Mouse (Mus musculus): ENCODE data around the gene Spint2. TPM values are rescaled to one million over a fixed set of nuclear protein-coding genes. Genes with fewer than 3 reads are reported as not detected.

Spint2 gene
- total and polyA plus RNA-seq, 3 experiments = 4.1 to 29.1 TPM; not detected in 1

- no peak overlapping the region for H3K27ac ChIP-seq (ENCODE audit: insufficient read depth, low read depth)
- H3K4me3 ChIP-seq (replicated peaks in 1 of 3; ENCODE audit: low read depth in 2 of 3, low read length in 2 of 3, poor library complexity in 1 of 3) = no peak overlapping the region
- peaks cover 88% of the 10 kb centered on the region for H3K27me3 ChIP-seq (replicated peaks)
- no peaks in the 10 kb centered on the region for H3K36me3 ChIP-seq (replicated peaks in 1 of 2; ENCODE audit: control insufficient read depth in 1 of 2, insufficient read depth in 1 of 2, low read length in 1 of 2)
- no peak overlapping the region for H3K9ac ChIP-seq (ENCODE audit: insufficient read depth, low read depth)
- TF ChIP-seq MYC (IDR thresholded peaks at IDR 0.05; ENCODE audit: low read depth, low read length) = no peak
- peak; percentile 22 to 58; a peak in 3 of 4 replicates for TF ChIP-seq CTCF (conservative IDR thresholded peaks at IDR 0.05 in 1 of 2, IDR thresholded peaks at IDR 0.05 in 1 of 2; ENCODE audit: low read depth in 2 of 2, low read length in 2 of 2)
- DNase-seq (ENCODE audit: extremely low read depth) = peak; percentile 66
- in situ Hi-C loops (cut with MboI; ENCODE audit: low pct_ligation_motif_present, low pct_unique_long_range_greater_than_20kb, low sequenced_read_pairs) (no loop called here), dilution Hi-C loops (cut with MboI; ENCODE audit: extremely low pct_ligation_motif_present, extremely low pct_unique_long_range_greater_than_20kb, low sequenced_read_pairs) (no loop called here)
- peaks cover 6% of the 10 kb centered on the region for H3K9me3 ChIP-seq (replicated peaks; ENCODE audit: low read length)
- H3K4me2 ChIP-seq (ENCODE audit: insufficient read depth, low read depth, poor library complexity, severe bottlenecking) = no peak overlapping the region
- H3K79me2 ChIP-seq (replicated peaks; ENCODE audit: control insufficient read depth, extremely low read depth, insufficient read depth, poor library complexity, severe bottlenecking) = no peaks in the 10 kb centered on the region
- peaks cover 0 to 27% of the 10 kb centered on the region in 2 experiments; a peak in 3 of 4 replicates for H3K4me1 ChIP-seq (ENCODE audit: control insufficient read depth in 1 of 2, insufficient read depth in 2 of 2)
Measured at GRCm38 (mm10) chr7:29306619-29307018, 24.9 kb upstream of the Spint2 start.

DNA sequence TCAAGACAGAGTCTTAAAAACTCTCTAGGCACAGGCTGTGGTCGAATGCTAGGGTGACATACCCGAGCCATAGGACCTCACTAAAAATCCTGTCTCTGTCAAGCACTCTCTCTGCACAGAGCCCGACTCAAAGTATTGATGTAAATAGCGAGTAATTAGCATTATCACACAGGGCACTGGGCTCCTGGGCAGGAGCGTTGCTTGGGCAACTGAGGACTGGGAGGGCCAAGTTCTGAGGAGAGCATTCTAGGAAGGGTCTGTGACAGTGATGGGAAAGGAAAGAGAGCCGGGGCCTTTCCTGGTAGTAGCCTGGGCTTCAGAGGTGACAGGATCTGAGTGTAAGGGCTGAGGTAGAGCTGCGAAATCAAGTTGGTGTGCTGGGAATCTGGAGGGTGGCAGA lies 24.4 kb upstream of the Spint2 start:
- DNase-seq (ENCODE audit: extremely low read depth) = no peak
- Histone ChIP-seq H3K4me3 (replicated peaks in 1 of 3; ENCODE audit: low read depth in 2 of 3, low read length in 2 of 3, poor library complexity in 1 of 3) (no peak overlapping the region), H3K27me3 (replicated peaks) (peaks cover 84% of the 10 kb centered on the region), H3K9me3 (replicated peaks; ENCODE audit: low read length) (peaks cover 6% of the 10 kb centered on the region), H3K9ac (ENCODE audit: insufficient read depth, low read depth) (no peak overlapping the region), H3K27ac (ENCODE audit: insufficient read depth, low read depth) (no peak overlapping the region), H3K79me2 (replicated peaks; ENCODE audit: control insufficient read depth, extremely low read depth, insufficient read depth, poor library complexity, severe bottlenecking) (no peaks in the 10 kb centered on the region), H3K36me3 (replicated peaks in 1 of 2; ENCODE audit: control insufficient read depth in 1 of 2, insufficient read depth in 1 of 2, low read length in 1 of 2) (no peaks in the 10 kb centered on the region), H3K4me2 (ENCODE audit: insufficient read depth, low read depth, poor library complexity, severe bottlenecking) (no peak overlapping the region), H3K4me1 (ENCODE audit: control insufficient read depth in 1 of 2, insufficient read depth in 2 of 2) (peaks cover 0 to 29% of the 10 kb centered on the region in 2 experiments; a peak in 3 of 4 replicates)
- TF ChIP-seq MAX (IDR thresholded peaks at IDR 0.05; ENCODE audit: low read length) (no peak), NELFE (IDR thresholded peaks at IDR 0.05; ENCODE audit: low read depth, low read length) (no peak), TBP (conservative IDR thresholded peaks at IDR 0.05; ENCODE audit: low read depth, low read length) (no peak), USF2 (conservative IDR thresholded peaks at IDR 0.05; ENCODE audit: low read depth, low read length) (no peak), RAD21 (IDR thresholded peaks at IDR 0.05; ENCODE audit: low read depth, low read length) (no peak), ZMIZ1 (IDR thresholded peaks at IDR 0.05; ENCODE audit: low read depth, low read length) (no peak), MAZ (IDR thresholded peaks at IDR 0.05; ENCODE audit: low read depth, low read length) (no peak), E2F4 (IDR thresholded peaks at IDR 0.05; ENCODE audit: insufficient replicate concordance, low read depth, low read length) (no peak), MYC (IDR thresholded peaks at IDR 0.05; ENCODE audit: low read depth, low read length) (no peak), POLR2AphosphoS2 (IDR thresholded peaks at IDR 0.05; ENCODE audit: low read depth, low read length) (no peak)
- dilution Hi-C loops (cut with MboI; ENCODE audit: extremely low pct_ligation_motif_present, extremely low pct_unique_long_range_greater_than_20kb, low sequenced_read_pairs) (no loop called here), in situ Hi-C loops (cut with MboI; ENCODE audit: low pct_ligation_motif_present, low pct_unique_long_range_greater_than_20kb, low sequenced_read_pairs) (no loop called here)

- H3K9ac ChIP-seq (ENCODE audit: insufficient read depth, low read depth) = no peak overlapping the region
Measured at GRCm38 (mm10) chr7:29305263-29305988, 23.7 kb upstream of the Spint2 start.

More at GRCm38 (mm10) chr7:29305263-29305988, 23.7 kb upstream of the Spint2 start:
- in situ Hi-C loops (cut with MboI; ENCODE audit: low pct_ligation_motif_present, low pct_unique_long_range_greater_than_20kb, low sequenced_read_pairs) = no loop called here
- Histone ChIP-seq H3K27me3 (replicated peaks) (peaks cover 80% of the 10 kb centered on the region), H3K4me3 (replicated peaks in 1 of 3; ENCODE audit: low read depth in 2 of 3, low read length in 2 of 3, poor library complexity in 1 of 3) (no peak overlapping the region), H3K27ac (ENCODE audit: insufficient read depth, low read depth) (no peak overlapping the region), H3K9me3 (replicated peaks; ENCODE audit: low read length) (peaks cover 6% of the 10 kb centered on the region), H3K4me1 (ENCODE audit: control insufficient read depth in 1 of 2, insufficient read depth in 2 of 2) (peaks cover 0 to 30% of the 10 kb centered on the region in 2 experiments; a peak in 3 of 4 replicates), H3K36me3 (replicated peaks in 1 of 2; ENCODE audit: control insufficient read depth in 1 of 2, insufficient read depth in 1 of 2, low read length in 1 of 2) (no peaks in the 10 kb centered on the region), H3K79me2 (replicated peaks; ENCODE audit: control insufficient read depth, extremely low read depth, insufficient read depth, poor library complexity, severe bottlenecking) (no peaks in the 10 kb centered on the region), H3K4me2 (ENCODE audit: insufficient read depth, low read depth, poor library complexity, severe bottlenecking) (peak overlapping the region; percentile 11; the same call in 1 of the 2 replicates)
- DNase-seq (ENCODE audit: extremely low read depth) = no peak
- dilution Hi-C loops (cut with MboI; ENCODE audit: extremely low pct_ligation_motif_present, extremely low pct_unique_long_range_greater_than_20kb, low sequenced_read_pairs) = no loop called here
- TF ChIP-seq UBTF (IDR thresholded peaks at IDR 0.05; ENCODE audit: low read depth, low read length) (no peak), EP300 (IDR thresholded peaks at IDR 0.05; ENCODE audit: low read length) (no peak), MAFK (IDR thresholded peaks at IDR 0.05; ENCODE audit: insufficient replicate concordance, low read length) (no peak), PAX5 (IDR thresholded peaks at IDR 0.05; ENCODE audit: low read length) (no peak), ELF1 (IDR thresholded peaks at IDR 0.05; ENCODE audit: low read depth, low read length) (no peak), HCFC1 (IDR thresholded peaks at IDR 0.05; ENCODE audit: low read depth, low read length) (no peak), NELFE (IDR thresholded peaks at IDR 0.05; ENCODE audit: low read depth, low read length) (no peak), MEF2A (IDR thresholded peaks at IDR 0.05; ENCODE audit: borderline replicate concordance, low read depth, low read length) (no peak), SIN3A (IDR thresholded peaks at IDR 0.05; ENCODE audit: low read length) (no peak), USF2 (conservative IDR thresholded peaks at IDR 0.05; ENCODE audit: low read depth, low read length) (no peak), CHD2 (IDR thresholded peaks at IDR 0.05; ENCODE audit: low read length) (no peak), RAD21 (IDR thresholded peaks at IDR 0.05; ENCODE audit: low read depth, low read length) (no peak)
